Mouse (Mus musculus): Measurements from ENCODE around the gene Flg. TPM values are rescaled to one million over a fixed set of nuclear protein-coding genes. Genes with fewer than 3 reads are reported as not detected.

Gene Flg
- total and polyA plus RNA-seq, 3 experiments, result not detected

DNA sequence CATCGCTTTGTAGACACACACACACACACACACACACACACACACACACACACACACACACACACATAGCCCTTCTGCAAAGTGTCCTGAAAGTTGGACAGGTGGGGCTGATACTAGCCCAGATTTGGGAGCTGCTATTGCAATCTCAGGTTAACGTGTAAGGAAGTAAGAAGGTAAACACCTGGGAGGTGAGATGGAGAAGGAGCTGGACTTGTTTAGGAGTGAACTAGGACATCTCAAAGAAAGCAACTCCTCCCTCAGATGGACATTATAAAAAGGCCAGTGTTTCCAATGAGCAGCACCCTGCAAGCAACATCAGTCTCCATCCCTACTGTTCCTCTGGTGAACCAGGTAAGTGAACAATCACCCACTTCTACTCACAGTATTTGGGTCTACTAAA is 46.1 kb downstream of the Flg start, which contains the start of gene Hrnr:
Gene Hrnr (plus strand): TSS at position 301 of the 400 bp plus-strand sequence.
- Histone ChIP-seq H3K27me3 (replicated peaks) (no peaks in the 10 kb centered on the region), H3K9me3 (replicated peaks; ENCODE audit: low read length) (no peaks in the 10 kb centered on the region), H3K4me3 (replicated peaks in 1 of 3; ENCODE audit: low read depth in 2 of 3, low read length in 2 of 3, poor library complexity in 1 of 3) (no peak within 1 kb of the TSS), H3K4me2 (ENCODE audit: insufficient read depth, low read depth, poor library complexity, severe bottlenecking) (no peak within 1 kb of the TSS), H3K79me2 (replicated peaks; ENCODE audit: control insufficient read depth, extremely low read depth, insufficient read depth, poor library complexity, severe bottlenecking) (no peaks in the 10 kb centered on the region), H3K9ac (ENCODE audit: insufficient read depth, low read depth) (no peak within 1 kb of the TSS), H3K4me1 (ENCODE audit: control insufficient read depth in 1 of 2, insufficient read depth in 2 of 2) (no peaks in the 10 kb centered on the region), H3K36me3 (replicated peaks in 1 of 2; ENCODE audit: control insufficient read depth in 1 of 2, insufficient read depth in 1 of 2, low read length in 1 of 2) (no peaks in the 10 kb centered on the region), H3K27ac (ENCODE audit: insufficient read depth, low read depth) (no peak within 1 kb of the TSS)
- no peak for DNase-seq (ENCODE audit: extremely low read depth)
- dilution Hi-C loops (cut with MboI; ENCODE audit: extremely low pct_ligation_motif_present, extremely low pct_unique_long_range_greater_than_20kb, low sequenced_read_pairs), result no loop called here
- TF ChIP-seq RAD21 (IDR thresholded peaks at IDR 0.05; ENCODE audit: low read depth, low read length), result no peak
- TF ChIP-seq PAX5 (IDR thresholded peaks at IDR 0.05; ENCODE audit: low read length), result no peak
- no peak for TF ChIP-seq MYC (IDR thresholded peaks at IDR 0.05; ENCODE audit: low read depth, low read length)
- no peak for TF ChIP-seq EP300 (IDR thresholded peaks at IDR 0.05; ENCODE audit: low read length)
- TF ChIP-seq ZMIZ1 (IDR thresholded peaks at IDR 0.05; ENCODE audit: low read depth, low read length), result no peak
- TF ChIP-seq USF2 (conservative IDR thresholded peaks at IDR 0.05; ENCODE audit: low read depth, low read length), result no peak
- in situ Hi-C loops (cut with MboI; ENCODE audit: low pct_ligation_motif_present, low pct_unique_long_range_greater_than_20kb, low sequenced_read_pairs), result loop anchor here (25.0 kb wide), 1 partner anchor 207 kb away; no protein-coding TSS in a partner anchor

DNA sequence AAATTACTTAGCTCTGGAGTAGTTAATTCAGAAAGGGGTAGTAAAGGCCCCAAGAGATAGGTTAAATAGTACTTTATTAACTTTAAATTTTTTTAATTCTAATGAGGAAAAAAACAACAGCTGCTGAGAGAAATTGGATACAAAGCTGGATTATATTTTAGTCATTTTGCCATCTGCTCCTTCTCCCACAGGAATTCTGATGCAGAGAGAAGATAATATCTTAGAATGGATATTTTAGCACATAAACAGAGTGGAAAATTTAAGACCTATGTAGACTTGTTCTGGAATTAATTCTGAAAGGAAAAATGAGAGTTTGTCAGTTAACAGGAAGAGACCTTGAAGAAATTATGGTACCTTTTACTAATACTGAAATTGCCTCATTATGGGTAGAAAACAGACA is 64.4 kb downstream of the Flg start:
- H3K9ac ChIP-seq (ENCODE audit: insufficient read depth, low read depth), result no peak overlapping the region
- H3K27me3 ChIP-seq (replicated peaks), result no peaks in the 10 kb centered on the region
- no peaks in the 10 kb centered on the region for H3K9me3 ChIP-seq (replicated peaks; ENCODE audit: low read length)
- H3K79me2 ChIP-seq (replicated peaks; ENCODE audit: control insufficient read depth, extremely low read depth, insufficient read depth, poor library complexity, severe bottlenecking), result no peaks in the 10 kb centered on the region
- in situ Hi-C loops (cut with MboI; ENCODE audit: low pct_ligation_motif_present, low pct_unique_long_range_greater_than_20kb, low sequenced_read_pairs) (no loop called here), dilution Hi-C loops (cut with MboI; ENCODE audit: extremely low pct_ligation_motif_present, extremely low pct_unique_long_range_greater_than_20kb, low sequenced_read_pairs) (no loop called here)
- no peaks in the 10 kb centered on the region for H3K4me1 ChIP-seq (ENCODE audit: control insufficient read depth in 1 of 2, insufficient read depth in 2 of 2)
- H3K36me3 ChIP-seq (replicated peaks in 1 of 2; ENCODE audit: control insufficient read depth in 1 of 2, insufficient read depth in 1 of 2, low read length in 1 of 2), result no peaks in the 10 kb centered on the region
- H3K27ac ChIP-seq (ENCODE audit: insufficient read depth, low read depth), result no peak overlapping the region
- no peak for TF ChIP-seq BHLHE40 (IDR thresholded peaks at IDR 0.05; ENCODE audit: low read depth, low read length)
- no peak overlapping the region for H3K4me3 ChIP-seq (replicated peaks in 1 of 3; ENCODE audit: low read depth in 2 of 3, low read length in 2 of 3, poor library complexity in 1 of 3)
- H3K4me2 ChIP-seq (ENCODE audit: insufficient read depth, low read depth, poor library complexity, severe bottlenecking), result no peak overlapping the region
- DNase-seq (ENCODE audit: extremely low read depth), result no peak

- Histone ChIP-seq H3K4me2 (ENCODE audit: insufficient read depth, low read depth, poor library complexity, severe bottlenecking) (no peak overlapping the region), H3K79me2 (replicated peaks; ENCODE audit: control insufficient read depth, extremely low read depth, insufficient read depth, poor library complexity, severe bottlenecking) (no peaks in the 10 kb centered on the region), H3K27me3 (replicated peaks) (no peaks in the 10 kb centered on the region), H3K36me3 (replicated peaks in 1 of 2; ENCODE audit: control insufficient read depth in 1 of 2, insufficient read depth in 1 of 2, low read length in 1 of 2) (no peaks in the 10 kb centered on the region), H3K9ac (ENCODE audit: insufficient read depth, low read depth) (no peak overlapping the region), H3K4me1 (ENCODE audit: control insufficient read depth in 1 of 2, insufficient read depth in 2 of 2) (no peaks in the 10 kb centered on the region), H3K9me3 (replicated peaks; ENCODE audit: low read length) (no peaks in the 10 kb centered on the region), H3K4me3 (replicated peaks in 1 of 3; ENCODE audit: low read depth in 2 of 3, low read length in 2 of 3, poor library complexity in 1 of 3) (no peak overlapping the region), H3K27ac (ENCODE audit: insufficient read depth, low read depth) (no peak overlapping the region)
- TF ChIP-seq HCFC1 (IDR thresholded peaks at IDR 0.05; ENCODE audit: low read depth, low read length), result no peak
- TF ChIP-seq MAFK (IDR thresholded peaks at IDR 0.05; ENCODE audit: insufficient replicate concordance, low read length), result peak; percentile 95
- in situ Hi-C loops (cut with MboI; ENCODE audit: low pct_ligation_motif_present, low pct_unique_long_range_greater_than_20kb, low sequenced_read_pairs) (no loop called here), dilution Hi-C loops (cut with MboI; ENCODE audit: extremely low pct_ligation_motif_present, extremely low pct_unique_long_range_greater_than_20kb, low sequenced_read_pairs) (no loop called here)
- no peak for DNase-seq (ENCODE audit: extremely low read depth)
These were observed 66.7 kb downstream of the Flg start for GRCm38 (mm10) chr3:93340021-93340420.

Other genes with a start within 250 kb of the Flg start
- not detected in 2 replicates for gene Gm4858, start 204.7 kb upstream of the Flg start, total RNA-seq (2012; rRNA removed)
- not detected in 2 replicates for gene Gm4858, start 204.7 kb upstream of the Flg start, total RNA-seq (2014; rRNA removed)
- gene Gm4858, start 204.7 kb upstream of the Flg start, polyA plus RNA-seq (2012; ENCODE audit: insufficient read length, low read depth), result not detected in 2 replicates
- not detected in 2 replicates for gene Crnn, start 128.7 kb upstream of the Flg start, total RNA-seq (2012; rRNA removed)
- not detected in 2 replicates for gene Crnn, start 128.7 kb upstream of the Flg start, total RNA-seq (2014; rRNA removed)
- not detected in 2 replicates for gene Crnn, start 128.7 kb upstream of the Flg start, polyA plus RNA-seq (2012; ENCODE audit: insufficient read length, low read depth)
- gene Flg2, start 76.2 kb upstream of the Flg start, total RNA-seq (2012; rRNA removed), result not detected in 2 replicates
- not detected in 2 replicates for gene Flg2, start 76.2 kb upstream of the Flg start, total RNA-seq (2014; rRNA removed)
- gene Flg2, start 76.2 kb upstream of the Flg start, polyA plus RNA-seq (2012; ENCODE audit: insufficient read length, low read depth), result not detected in 2 replicates
- gene Hrnr, start 46.2 kb downstream of the Flg start, total RNA-seq (2012; rRNA removed), result not detected in 2 replicates
- gene Hrnr, start 46.2 kb downstream of the Flg start, total RNA-seq (2014; rRNA removed), result not detected in 2 replicates
- gene Hrnr, start 46.2 kb downstream of the Flg start, polyA plus RNA-seq (2012; ENCODE audit: insufficient read length, low read depth), result not detected in 2 replicates
- gene Rptn, start 120.2 kb downstream of the Flg start, total RNA-seq (2012; rRNA removed), result not detected in 2 replicates
- not detected in 2 replicates for gene Rptn, start 120.2 kb downstream of the Flg start, total RNA-seq (2014; rRNA removed)
- not detected in 2 replicates for gene Rptn, start 120.2 kb downstream of the Flg start, polyA plus RNA-seq (2012; ENCODE audit: insufficient read length, low read depth)
- not detected in 2 replicates for gene Tchh, start 168.8 kb downstream of the Flg start, total RNA-seq (2012; rRNA removed)
- not detected in 2 replicates for gene Tchh, start 168.8 kb downstream of the Flg start, total RNA-seq (2014; rRNA removed)
- gene Tchh, start 168.8 kb downstream of the Flg start, polyA plus RNA-seq (2012; ENCODE audit: insufficient read length, low read depth), result not detected in 2 replicates
- gene Tchhl1, start 195.2 kb downstream of the Flg start, total RNA-seq (2012; rRNA removed), result not detected in 2 replicates
- not detected in 2 replicates for gene Tchhl1, start 195.2 kb downstream of the Flg start, total RNA-seq (2014; rRNA removed)
- gene Tchhl1, start 195.2 kb downstream of the Flg start, polyA plus RNA-seq (2012; ENCODE audit: insufficient read length, low read depth), result not detected in 2 replicates
- 33.4 and 47.2 TPM in 2 replicates for gene S100a11, start 247.0 kb downstream of the Flg start, total RNA-seq (2012; rRNA removed)
- 68.9 and 75.2 TPM in 2 replicates for gene S100a11, start 247.0 kb downstream of the Flg start, total RNA-seq (2014; rRNA removed)
- 448 and 468 TPM in 2 replicates for gene S100a11, start 247.0 kb downstream of the Flg start, polyA plus RNA-seq (2012; ENCODE audit: insufficient read length, low read depth)

Data from CH12.LX (cell line).